Mouse (Mus musculus) heart, embryonic 12.5 days (tissue): ENCODE results near the gene Art5. TPM values are rescaled to one million over a fixed set of nuclear protein-coding genes. Genes with fewer than 3 reads are reported as not detected.
"Not testable (repeated sequence)": the region's sequence is repeated elsewhere in the genome, so short reads cannot be mapped to it uniquely, and the experiment has no call there.

ENCODE experiments used
- ATAC-seq: fragments of 200-750 bp; cut with Nextera tagmentation; 2 replicates; pipeline ENCODE4 v1.8.0; 2017; ENCODE audit warnings: moderate TSS enrichment, moderate library complexity; ENCODE audit not compliant: insufficient number of reproducible peaks, low FRiP score
- H3K27ac ChIP-seq: fragments of 300-500 bp; sonication (generic); 2 replicates; pipeline ENCODE4 v1.5.1; 2016; ENCODE audit warnings: mild to moderate bottlenecking, moderate library complexity; ENCODE audit not compliant: poor library complexity, severe bottlenecking
- H3K27me3 ChIP-seq: fragments of 300-500 bp; sonication (generic); replicated peaks from 2 replicates; pipeline ENCODE4 v1.6.1; 2016; ENCODE audit warnings: mild to moderate bottlenecking, moderate library complexity
- H3K36me3 ChIP-seq: fragments of 300-500 bp; sonication (generic); 2 replicates; pipeline ENCODE4 v1.6.1; 2016; ENCODE audit warnings: mild to moderate bottlenecking, moderate library complexity
- H3K4me1 ChIP-seq: fragments of 300-500 bp; sonication (generic); replicated peaks from 2 replicates; pipeline ENCODE4 v1.6.1; 2016; ENCODE audit warnings: mild to moderate bottlenecking
- H3K4me2 ChIP-seq: fragments of 300-500 bp; sonication (generic); 2 replicates; pipeline ENCODE4 v1.6.1; 2016; ENCODE audit warnings: mild to moderate bottlenecking, moderate library complexity
- H3K4me3 ChIP-seq: fragments of 300-500 bp; sonication (generic); 2 replicates; pipeline ENCODE4 v1.5.1; 2016; ENCODE audit warnings: mild to moderate bottlenecking
- H3K9ac ChIP-seq: fragments of 300-500 bp; sonication (generic); 2 replicates; pipeline ENCODE4 v1.6.1; 2016; ENCODE audit warnings: mild to moderate bottlenecking, moderate library complexity
- H3K9me3 ChIP-seq: fragments of 300-500 bp; sonication (generic); replicated peaks from 2 replicates; pipeline ENCODE4 v1.6.1; 2016; ENCODE audit warnings: mild to moderate bottlenecking, moderate library complexity
- WGBS: fragments of 180-500 bp; shearing (Covaris S2); methylation state at CpG from one replicate; pipeline ENCODE4 v1.1.7; 2016; 5-methylcytosine and 5-hydroxymethylcytosine counted together
- polyA plus RNA-seq: library from polyadenylated mRNA; unstranded; fragments of >200 nt; fragmentation: Nextera tagmentation; extraction: Ambion mirVana; gene quantifications from 2 replicates; pipeline ENCODE4 v1.2.1, GENCODE M21; 2016

Gene Art5
- polyA plus RNA-seq, 1 experiment from 2014 or later: 1.4 TPM

DNA sequence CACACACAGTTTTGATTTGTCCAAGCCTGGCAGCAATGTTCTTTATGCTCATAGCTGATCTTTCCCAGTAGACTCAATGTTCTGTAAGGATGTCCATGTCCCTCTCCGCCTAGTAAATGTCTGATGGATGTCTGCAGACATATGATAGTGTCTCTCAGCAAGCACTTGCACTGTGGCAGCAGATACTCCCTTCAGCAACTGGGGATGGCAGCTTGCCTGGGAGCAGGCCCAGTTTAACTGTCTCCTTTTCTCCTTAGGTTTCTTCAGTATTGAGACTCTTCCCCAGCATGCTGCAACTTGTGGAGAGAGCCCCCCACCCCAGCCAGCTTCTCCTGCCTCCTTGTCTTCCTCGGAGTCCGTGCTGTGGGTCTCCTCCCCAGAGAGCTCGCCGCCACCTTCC, 27.5 kb downstream of the Art5 start:
- no peaks in the 10 kb centered on the region for H3K27me3 ChIP-seq
- no peak for ATAC-seq
- H3K4me1 ChIP-seq: no peaks in the 10 kb centered on the region
- H3K27ac ChIP-seq: no peak overlapping the region
- peaks cover 90% of the 10 kb centered on the region for H3K36me3 ChIP-seq
- H3K9me3 ChIP-seq: no peaks in the 10 kb centered on the region
- H3K9ac ChIP-seq: no peak overlapping the region
- H3K4me3 ChIP-seq: no peak overlapping the region
- WGBS: 93% methylated on average over 5 of the region's 5 CpGs
- H3K4me2 ChIP-seq: no peak overlapping the region

DNA sequence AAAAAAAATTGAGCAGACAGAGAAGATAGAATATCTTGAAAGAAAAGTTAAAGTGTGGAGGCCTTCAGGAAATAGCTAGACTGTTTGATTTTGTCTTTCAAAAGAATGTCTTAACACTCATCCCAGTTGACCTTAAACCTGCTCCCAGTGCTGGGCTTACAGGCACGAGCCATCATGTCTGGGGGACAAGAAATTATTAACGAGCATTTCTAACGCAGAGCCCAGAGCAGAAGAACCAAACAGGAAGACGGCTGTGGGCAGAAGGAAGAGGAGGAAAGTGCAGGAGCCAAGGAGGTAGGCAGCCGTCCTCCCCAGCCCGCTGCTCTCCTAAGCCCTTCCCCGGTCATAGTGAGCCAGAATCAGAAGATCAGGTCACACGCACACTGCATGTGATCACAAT, 29.0 kb downstream of the Art5 start:
- no peak overlapping the region for H3K4me3 ChIP-seq
- 90% methylated on average over 8 of the region's 8 CpGs for WGBS
- no peak for ATAC-seq
- H3K27ac ChIP-seq: no peak overlapping the region
- no peak overlapping the region for H3K4me2 ChIP-seq
- no peak overlapping the region for H3K9ac ChIP-seq
- H3K36me3 ChIP-seq: peaks cover 91% of the 10 kb centered on the region
- H3K9me3 ChIP-seq: no peaks in the 10 kb centered on the region
- H3K4me1 ChIP-seq: no peaks in the 10 kb centered on the region
- no peaks in the 10 kb centered on the region for H3K27me3 ChIP-seq

- Histone ChIP-seq H3K36me3 (peaks cover 91% of the 10 kb centered on the region), H3K9me3 (no peaks in the 10 kb centered on the region), H3K27me3 (no peaks in the 10 kb centered on the region), H3K4me2 (no peak overlapping the region), H3K4me3 (no peak overlapping the region), H3K4me1 (no peaks in the 10 kb centered on the region), H3K9ac (no peak overlapping the region), H3K27ac (no peak overlapping the region)
- 74% methylated on average over 7 of the region's 7 CpGs for WGBS
- ATAC-seq: no peak
These were observed 30.8 kb downstream of the Art5 start for GRCm38 (mm10) chr7:102078517-102078916.

DNA sequence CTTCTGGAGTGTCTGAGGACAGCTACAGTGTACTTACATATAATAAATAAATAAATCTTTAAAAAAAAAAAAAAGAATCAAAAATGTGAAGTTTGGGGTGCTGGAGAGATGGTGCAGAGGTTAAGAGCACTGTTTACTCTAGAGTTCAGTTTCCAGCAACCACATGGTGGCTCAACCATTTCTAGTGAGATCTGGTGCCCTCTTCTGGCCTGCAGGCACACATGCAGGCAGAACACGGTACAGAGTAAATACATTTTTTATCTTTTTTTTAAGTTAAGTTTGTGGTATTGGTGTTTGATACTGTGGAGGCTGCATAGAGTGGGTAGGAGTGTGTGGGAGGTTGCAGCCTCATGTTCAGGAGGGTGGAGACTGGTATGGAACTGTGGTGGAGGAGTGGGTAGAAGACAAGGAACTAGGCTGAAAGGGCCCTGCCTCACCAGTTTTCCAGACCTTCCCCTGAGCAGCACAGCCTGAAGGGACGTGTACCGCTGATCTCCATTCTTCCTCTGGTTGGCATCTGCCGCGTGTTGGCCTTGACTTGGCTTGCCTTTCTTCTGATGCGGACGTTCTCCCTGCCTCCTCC, 32.5 kb downstream of the Art5 start:
- WGBS: 78% methylated on average over 7 of the region's 7 CpGs
- ATAC-seq: no peak
- peaks cover 89% of the 10 kb centered on the region for H3K36me3 ChIP-seq

GRCm38 (mm10) chr7:102066363-102066762, 42.9 kb downstream of the Art5 start:
- Histone ChIP-seq H3K9ac (peak overlapping the region; percentile 81), H3K4me1 (peaks cover 19% of the 10 kb centered on the region), H3K4me2 (peak overlapping the region; percentile 83), H3K9me3 (no peaks in the 10 kb centered on the region), H3K36me3 (peaks cover 28% of the 10 kb centered on the region; the same call in 1 of the 2 replicates), H3K27ac (no peak overlapping the region), H3K4me3 (peak overlapping the region; percentile 95), H3K27me3 (no peaks in the 10 kb centered on the region)
- WGBS: 73% methylated on average over 6 of the region's 6 CpGs
- no peak for ATAC-seq

More for the DNA sequence above, 32.5 kb downstream of the Art5 start:
- H3K4me3 ChIP-seq: no peak overlapping the region
- H3K4me1 ChIP-seq: no peaks in the 10 kb centered on the region
- no peak overlapping the region for H3K9ac ChIP-seq
- no peak overlapping the region for H3K27ac ChIP-seq
- H3K27me3 ChIP-seq: no peaks in the 10 kb centered on the region
- H3K9me3 ChIP-seq: no peaks in the 10 kb centered on the region
- no peak overlapping the region for H3K4me2 ChIP-seq

GRCm38 (mm10) chr7:102065046-102065891, 44.0 kb downstream of the Art5 start, which contains the start of the genes Rnf121, Xndc1 and Xntrpc:
Gene Rnf121, minus strand, starts transcription at chr7:102065469.
Gene Xndc1, plus strand, starts transcription at chr7:102065511.
Gene Xntrpc, plus strand, starts transcription at chr7:102065713.
- peak; percentile 98 for ATAC-seq

DNA sequence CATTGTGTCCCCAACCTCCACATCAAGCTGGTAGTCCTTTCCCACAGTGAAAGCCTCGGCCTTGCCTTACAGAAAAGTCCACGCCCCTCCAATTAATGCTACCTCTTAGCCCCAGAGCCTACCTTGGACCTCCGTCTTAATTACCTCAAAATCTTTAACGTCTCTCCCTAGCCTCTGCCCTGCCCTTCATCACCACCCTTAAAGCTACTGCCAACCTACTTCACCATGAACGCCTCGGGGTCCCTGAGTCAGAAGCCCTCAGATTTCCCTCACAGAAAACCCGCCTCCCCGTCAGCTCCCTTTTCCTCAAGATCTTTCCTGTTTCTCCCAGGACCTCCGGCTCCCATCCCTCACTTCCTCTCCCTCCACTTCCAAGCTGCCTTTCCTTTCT, 44.6 kb downstream of the Art5 start:
- Histone ChIP-seq H3K36me3 (peaks cover 20% of the 10 kb centered on the region), H3K27ac (peak overlapping the region; percentile 44; the same call in 1 of the 2 replicates), H3K4me3 (peak overlapping the region; percentile 95), H3K9ac (peak overlapping the region; percentile 83), H3K4me1 (peaks cover 19% of the 10 kb centered on the region), H3K27me3 (no peaks in the 10 kb centered on the region), H3K9me3 (no peaks in the 10 kb centered on the region), H3K4me2 (peak overlapping the region; percentile 83)
- no peak for ATAC-seq
- WGBS: under 1% methylated on average over 9 of the region's 9 CpGs

More at GRCm38 (mm10) chr7:102065046-102065891, 44.0 kb downstream of the Art5 start, which contains the start of the genes Rnf121, Xndc1 and Xntrpc:
- H3K4me3 ChIP-seq: peak within 1 kb of the TSS; percentile 95
- no peaks in the 10 kb centered on the region for H3K27me3 ChIP-seq
- H3K4me1 ChIP-seq: peaks cover 19% of the 10 kb centered on the region
- H3K27ac ChIP-seq: peak within 1 kb of the TSS; percentile 76
- under 1% methylated on average over 56 of the region's 56 CpGs for WGBS
- H3K4me2 ChIP-seq: peak within 1 kb of the TSS; percentile 83
- no peaks in the 10 kb centered on the region for H3K9me3 ChIP-seq
- H3K36me3 ChIP-seq: peaks cover 22% of the 10 kb centered on the region; the same call in 1 of the 2 replicates
- peak within 1 kb of the TSS; percentile 83 for H3K9ac ChIP-seq

GRCm38 (mm10) chr7:102063891-102064290, 45.4 kb downstream of the Art5 start:
- Histone ChIP-seq H3K9me3 (no peaks in the 10 kb centered on the region), H3K4me3 (peak overlapping the region; percentile 95), H3K9ac (0 out of 2 replicates have a peak overlapping the region, but pooled peaks have one; percentile 83), H3K27me3 (no peaks in the 10 kb centered on the region), H3K4me1 (peaks cover 19% of the 10 kb centered on the region), H3K27ac (no peak overlapping the region), H3K4me2 (peak overlapping the region; percentile 83), H3K36me3 (peaks cover 24% of the 10 kb centered on the region)
- WGBS: 41% methylated on average over 9 of the region's 9 CpGs
- no peak for ATAC-seq

DNA sequence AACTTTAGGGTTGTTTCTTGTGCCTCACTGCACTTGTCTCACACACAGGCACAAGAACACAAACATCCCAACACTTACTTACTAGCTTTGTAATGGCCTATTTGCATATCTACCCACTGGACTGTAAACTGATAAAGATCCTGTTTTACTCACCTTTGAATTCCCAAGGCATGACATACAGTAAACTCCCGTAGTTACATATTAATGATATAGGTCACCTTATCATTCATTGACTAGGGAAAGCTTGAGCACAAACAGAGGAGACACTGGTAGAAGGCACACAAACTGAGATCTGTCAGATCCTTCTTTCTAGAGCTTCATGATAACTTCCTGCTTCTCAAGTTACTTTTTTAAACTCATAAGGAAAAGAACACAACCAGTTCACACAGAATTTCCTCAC, 47.1 kb downstream of the Art5 start:
- ATAC-seq: no peak
- 75% methylated on average over 1 of the region's 1 CpGs for WGBS
- H3K4me1 ChIP-seq: peaks cover 28% of the 10 kb centered on the region
- H3K4me3 ChIP-seq: no peak overlapping the region
- no peaks in the 10 kb centered on the region for H3K27me3 ChIP-seq
- H3K9me3 ChIP-seq: no peaks in the 10 kb centered on the region
- H3K27ac ChIP-seq: no peak overlapping the region
- no peak overlapping the region for H3K4me2 ChIP-seq
- no peak overlapping the region for H3K9ac ChIP-seq
- peaks cover 17% of the 10 kb centered on the region for H3K36me3 ChIP-seq

GRCm38 (mm10) chr7:102061353-102061752, 47.9 kb downstream of the Art5 start:
- peaks cover 24% of the 10 kb centered on the region for H3K4me1 ChIP-seq
- no peaks in the 10 kb centered on the region for H3K9me3 ChIP-seq
- peaks cover 18% of the 10 kb centered on the region for H3K36me3 ChIP-seq
- 0 out of 2 replicates have a peak overlapping the region, but pooled peaks have one; percentile 18 for H3K9ac ChIP-seq
- no peak overlapping the region for H3K4me2 ChIP-seq
- H3K27me3 ChIP-seq: no peaks in the 10 kb centered on the region
- H3K27ac ChIP-seq: no peak overlapping the region
- 64% methylated on average over 3 of the region's 3 CpGs for WGBS
- H3K4me3 ChIP-seq: no peak overlapping the region
- ATAC-seq: no peak

- not testable (repeated sequence) for H3K9ac ChIP-seq, H3K4me1 ChIP-seq, H3K4me2 ChIP-seq, H3K4me3 ChIP-seq, ATAC-seq, H3K27me3 ChIP-seq, H3K27ac ChIP-seq, H3K9me3 ChIP-seq
- H3K36me3 ChIP-seq: peaks cover 26% of the 10 kb centered on the region
These were observed 60.8 kb downstream of the Art5 start for GRCm38 (mm10) chr7:102048524-102048923.
